In genomic region chr4:123331961-123332360, GRCm38 (mm10) we compare ENCODE assay signal across 16 mouse cellular contexts. TPM values are rescaled to one million over a fixed set of nuclear protein-coding genes. Genes with fewer than 3 reads are reported as not detected.
A peak's percentile ranks its signal among the peaks of the same experiment; 100 is the strongest.
DNase-seq lines count a peak whose midpoint lies in the region; TF ChIP-seq lines count a peak whose summit lies in the region.
"Not testable (repeated sequence)": the region's sequence is repeated elsewhere in the genome, so short reads cannot be mapped to it uniquely, and the experiment has no call there.
"Had no signal": no experiment of that assay in that cellular context is flagged by ENCODE, and none has a peak within 500 bp of the region (broad histone marks: within the 10 kb centered on the region; RNA-seq: fewer than 3 reads in every experiment).

No protein-coding gene starts in this region.

- H3K9me3 ChIP-seq in MEL (replicated peaks; ENCODE audit: insufficient read depth, low read length): not testable (repeated sequence)

- H3K9ac ChIP-seq in MEL (ENCODE audit: control insufficient read depth, low read depth, low read length, poor library complexity, severe bottlenecking): not testable (repeated sequence)

- TF ChIP-seq RAD21 in MEL (IDR thresholded peaks at IDR 0.05; ENCODE audit: low read depth, low read length): not testable (repeated sequence)

- not testable (repeated sequence) for TF ChIP-seq EP300 in MEL (IDR thresholded peaks at IDR 0.05; ENCODE audit: low read depth in 1 of 2, low read length in 2 of 2)

- not testable (repeated sequence) for H3K27me3 ChIP-seq in MEL (ENCODE audit: control insufficient read depth in 1 of 2, insufficient read depth in 2 of 2, low read length in 2 of 2)

- DNase-seq in ES-CJ7 (ENCODE audit: low read depth, low spot score): peak; percentile 65
- DNase-seq in MEL (ENCODE audit: low read depth, low spot score): not testable (repeated sequence)
- DNase-seq in R1 (ENCODE audit: low read depth, low spot score): peak; percentile 81
- peak; percentile 65 for DNase-seq in ZHBTc4 (ENCODE audit: low read depth, low spot score)

- TF ChIP-seq CTCF in MEL (IDR thresholded peaks at IDR 0.05 in 2 of 3, conservative IDR thresholded peaks at IDR 0.05 in 1 of 3; ENCODE audit: control insufficient read depth in 1 of 3, insufficient read depth in 1 of 3, low read depth in 2 of 3, low read length in 3 of 3, poor library complexity in 1 of 3, severe bottlenecking in 1 of 3): not testable (repeated sequence)

- not testable (repeated sequence) for H3K79me2 ChIP-seq in MEL (ENCODE audit: control insufficient read depth, insufficient read depth, low read length, poor library complexity)

- H3K4me3 ChIP-seq in MEL (ENCODE audit: control insufficient read depth in 1 of 2, insufficient read depth in 1 of 2, low read depth in 2 of 2, low read length in 2 of 2): not testable (repeated sequence)

- not testable (repeated sequence) for H3K4me1 ChIP-seq in MEL (ENCODE audit: control insufficient read depth in 1 of 2, insufficient read depth in 2 of 2, low read length in 2 of 2)

- not testable (repeated sequence) for H3K36me3 ChIP-seq in MEL (ENCODE audit: control insufficient read depth in 1 of 2, insufficient read depth in 2 of 2, low read length in 2 of 2)

- not testable (repeated sequence) for H3K27ac ChIP-seq in MEL (ENCODE audit: control insufficient read depth, low read depth, low read length)

- not testable (repeated sequence) for TF ChIP-seq POLR2A in MEL (IDR thresholded peaks at IDR 0.05; ENCODE audit: control insufficient read depth in 1 of 2, insufficient read depth in 1 of 2, low read depth in 1 of 2, low read length in 2 of 2, poor library complexity in 1 of 2)

TF ChIP-seq in MEL, 35 proteins besides CTCF, POLR2A, EP300 and RAD21:
- peak; percentile 48; the same call in 1 of the 2 replicates for TF ChIP-seq POLR2AphosphoS5 (IDR thresholded peaks at IDR 0.05; ENCODE audit: borderline replicate concordance, low read depth, low read length)

RNA-seq across cellular contexts. Expression of gene Oxct2a, which starts 8.5 kb away (rescaled TPM):
- not detected in 2 replicates for total RNA-seq in MEL (2012; rRNA removed)
- under 1 TPM in 1 of 2 experiments, not detected in 1; 0.04 TPM for polyA plus RNA-seq in MEL (2012; ENCODE audit: insufficient read depth in 1 of 2, insufficient read length in 2 of 2, low read depth in 1 of 2, low replicate concordance in 2 of 2, missing spikeins in 1 of 2)
- total RNA-seq: adrenal gland, adult 18-20 months; adrenal gland, adult 2 months; adrenal gland, adult 8-10 months; adrenal gland, postnatal 14 days; adrenal gland, postnatal 25 days; adrenal gland, postnatal 36 days; adrenal gland, postnatal 4 days had no signal
- polyA plus RNA-seq: activated CD4-positive, CD25-positive, alpha-beta regulatory T cell, adult 4 months; adrenal gland, adult 2 months; CD4-positive, CD25-positive, alpha-beta regulatory T cell, adult 4 months; cerebellum, adult 2 months; G1E; Patski had no signal

RNA-seq across cellular contexts. Expression of gene Bmp8a, which starts 11.1 kb away (rescaled TPM):
- 0.19 and 0.23 TPM in 2 replicates for total RNA-seq in MEL (2012; rRNA removed)
- under 1 TPM in 1 of 2 experiments, not detected in 1; 0.43 TPM for polyA plus RNA-seq in MEL (2012; ENCODE audit: insufficient read depth in 1 of 2, insufficient read length in 2 of 2, low read depth in 1 of 2, low replicate concordance in 2 of 2, missing spikeins in 1 of 2)
- total RNA-seq: adrenal gland, adult 18-20 months; adrenal gland, postnatal 14 days; adrenal gland, postnatal 25 days; adrenal gland, postnatal 4 days had no signal
- polyA plus RNA-seq: activated CD4-positive, CD25-positive, alpha-beta regulatory T cell, adult 4 months; CD4-positive, CD25-positive, alpha-beta regulatory T cell, adult 4 months; Patski had no signal
